Comparison of ENCODE assay signal across 1 mouse cellular context in genomic region chr3:152467312-152467711, GRCm38 (mm10).
TF ChIP-seq lines count a peak whose summit lies in the region.

No protein-coding gene starts in this region.

TF ChIP-seq in CH12.LX, 34 proteins besides CTCF, POLR2A, EP300 and RAD21 (continued from another document):
- TF ChIP-seq TCF12 (IDR thresholded peaks at IDR 0.05; ENCODE audit: low read depth, low read length): 0 out of 2 replicates have a peak, but pooled peaks have one; percentile 20
- no peak for TF ChIP-seq ZNF384 (IDR thresholded peaks at IDR 0.05; ENCODE audit: low read depth, low read length)
- TF ChIP-seq ELF1 (IDR thresholded peaks at IDR 0.05; ENCODE audit: low read depth, low read length): no peak
- peak; percentile 55; the same call in 1 of the 2 replicates for TF ChIP-seq CHD1 (IDR thresholded peaks at IDR 0.05; ENCODE audit: low read depth, low read length)
- 0 out of 2 replicates have a peak, but pooled peaks have one; percentile 19 for TF ChIP-seq NRF1 (IDR thresholded peaks at IDR 0.05; ENCODE audit: low read depth, low read length)
